Mouse (Mus musculus) ES-E14 (cell line): ENCODE results near the gene Olfr320. TPM values are rescaled to one million over a fixed set of nuclear protein-coding genes. Genes with fewer than 3 reads are reported as not detected.

Experiments used
- DNase-seq: peaks from one replicate; pipeline ENCODE4 v3.0.0-alpha.2; 2013; ENCODE audit warnings: low read depth, low spot score
- H3K27ac ChIP-seq: 2 replicates; pipeline ENCODE4 v1.5.1; 2012; ENCODE audit warnings: low read depth, mild to moderate bottlenecking, low read length, moderate library complexity, mixed read lengths; ENCODE audit not compliant: poor library complexity, insufficient read depth, severe bottlenecking
- H3K36me3 ChIP-seq: 2 replicates; pipeline ENCODE4 v1.6.1; 2012; ENCODE audit warnings: mild to moderate bottlenecking, low read length, moderate library complexity, mixed read lengths; ENCODE audit not compliant: control insufficient read depth, poor library complexity, insufficient read depth, severe bottlenecking
- H3K4me1 ChIP-seq, 2 experiments: fragments of 150-350 bp in 1 of 2; sonication (generic) in 1 of 2; 2 replicates each; pipeline ENCODE4 v1.6.1; 2012; ENCODE audit warnings: low read length in 2 of 2, mild to moderate bottlenecking in 1 of 2, mixed read lengths in 1 of 2; ENCODE audit not compliant: control insufficient read depth in 2 of 2, insufficient read depth in 2 of 2, poor library complexity in 1 of 2
- H3K4me3 ChIP-seq, 2 experiments: fragments of 150-350 bp in 1 of 2; sonication (generic) in 1 of 2; 2 replicates each; pipeline ENCODE4 v1.5.1; 2012; ENCODE audit warnings: low read length in 2 of 2, low read depth in 1 of 2, mild to moderate bottlenecking in 1 of 2, mixed read lengths in 1 of 2; ENCODE audit not compliant: insufficient read depth in 1 of 2, poor library complexity in 1 of 2, severe bottlenecking in 1 of 2
- H3K9ac ChIP-seq: 2 replicates; pipeline ENCODE4 v1.6.1; 2012; ENCODE audit warnings: low read depth, mild to moderate bottlenecking, low read length, mixed read lengths; ENCODE audit not compliant: poor library complexity, insufficient read depth, severe bottlenecking
- H3K9me3 ChIP-seq: fragments of 150-350 bp; sonication (generic); 2 replicates; pipeline ENCODE4 v1.6.1; 2012; ENCODE audit warnings: low read depth, mild to moderate bottlenecking, low read length; ENCODE audit not compliant: control insufficient read depth, insufficient read depth
- CHD2 ChIP-seq: IDR thresholded peaks from 2 replicates; pipeline ENCODE4 v1.6.1; 2014; ENCODE audit warnings: mild to moderate bottlenecking, low read depth, low read length, inconsistent platforms
- HCFC1 ChIP-seq: IDR thresholded peaks from 2 replicates; pipeline ENCODE4 v1.6.1; 2012; ENCODE audit warnings: low read length, inconsistent platforms, borderline replicate concordance; ENCODE audit not compliant: insufficient read depth
- MAFK ChIP-seq: IDR thresholded peaks from 2 replicates; pipeline ENCODE4 v1.6.1; 2014; ENCODE audit warnings: mild to moderate bottlenecking, low read depth, low read length, inconsistent platforms; ENCODE audit not compliant: insufficient read depth
- ZC3H11A ChIP-seq: IDR thresholded peaks from 2 replicates; pipeline ENCODE4 v1.6.1; 2012; ENCODE audit warnings: low read depth, mild to moderate bottlenecking, inconsistent platforms, low read length, borderline replicate concordance
- ZNF384 ChIP-seq: IDR thresholded peaks from 2 replicates; pipeline ENCODE4 v1.6.1; 2012; ENCODE audit warnings: low read depth, low read length, inconsistent platforms
- in situ Hi-C, 2 experiments: fragments of 600-800 bp; cut with MboI; formaldehyde crosslinking; loops; one replicate each; pipeline ENCODE4 v1.15.1; 2025; ENCODE audit warnings: low sequenced_read_pairs in 2 of 2, inconsistent platforms in 1 of 2; ENCODE audit not compliant: unreplicated experiment in 2 of 2
- total RNA-seq: library from RNA; depleted of rRNA; stranded (reverse); fragments of 300-350 nt; gene quantifications from 2 replicates; pipeline ENCODE4 v1.2.3, GENCODE M21; 2012; rRNA removed

Gene Olfr320
- not detected in 2 replicates for total RNA-seq

DNA sequence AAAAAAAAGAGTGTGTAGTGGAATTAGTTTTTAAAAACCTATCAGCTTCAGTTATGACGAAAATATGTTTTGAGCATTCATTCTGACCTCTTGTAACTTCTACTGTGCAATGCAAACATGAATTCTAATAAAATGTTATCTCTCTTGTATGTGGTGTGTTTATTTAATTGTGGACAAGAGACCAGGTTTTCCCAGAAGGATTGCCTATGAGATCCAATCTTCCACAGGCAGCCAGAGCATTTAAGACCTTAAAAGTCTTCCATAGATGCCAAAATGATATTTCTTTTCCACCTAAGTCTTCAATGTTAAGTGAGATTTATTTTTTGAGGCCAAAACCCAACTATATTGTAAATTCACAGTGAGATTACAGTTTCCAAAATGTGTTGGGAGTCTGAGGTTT is at the start of gene Olfr320:
Gene Olfr320, plus strand, starts transcription at position 301 of the 400 bp plus-strand sequence.
- no peaks in the 10 kb centered on the region for H3K4me1 ChIP-seq
- TF ChIP-seq MAFK, result no peak
- in situ Hi-C loops, result no loop called here
- H3K9ac ChIP-seq, result no peak within 1 kb of the TSS
- DNase-seq, result no peak
- H3K9me3 ChIP-seq, result no peaks in the 10 kb centered on the region
- H3K4me3 ChIP-seq, result no peak within 1 kb of the TSS
- no peaks in the 10 kb centered on the region for H3K36me3 ChIP-seq
- no peak within 1 kb of the TSS for H3K27ac ChIP-seq

DNA sequence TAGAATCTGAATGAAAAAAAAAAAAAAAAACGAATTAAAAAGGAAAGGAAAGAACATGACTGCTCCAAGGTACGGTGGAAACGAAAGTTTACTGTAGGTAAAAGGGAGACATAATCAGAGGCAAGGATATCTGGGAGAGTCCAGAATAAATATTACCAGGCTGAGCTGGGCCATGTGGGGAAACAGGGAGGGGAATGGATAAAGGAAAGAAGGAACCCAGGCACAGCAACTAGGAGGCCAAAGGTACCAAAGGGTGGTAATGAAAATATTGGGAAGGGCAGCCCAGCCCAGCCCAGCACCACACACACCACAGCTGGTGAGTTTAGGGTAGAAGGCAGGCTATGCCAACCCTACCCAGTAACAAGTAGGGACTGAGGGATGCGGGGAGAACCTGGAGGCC is 46.0 kb upstream of the Olfr320 start:
- no peaks in the 10 kb centered on the region for H3K4me1 ChIP-seq
- H3K36me3 ChIP-seq, result no peaks in the 10 kb centered on the region
- no peak overlapping the region for H3K4me3 ChIP-seq
- H3K27ac ChIP-seq, result no peak overlapping the region
- in situ Hi-C loops, result no loop called here
- DNase-seq, result no peak
- TF ChIP-seq ZNF384 (no peak), CHD2 (no peak), ZC3H11A (no peak), MAFK (no peak), HCFC1 (no peak)
- H3K9ac ChIP-seq, result no peak overlapping the region
- H3K9me3 ChIP-seq, result no peaks in the 10 kb centered on the region

DNA sequence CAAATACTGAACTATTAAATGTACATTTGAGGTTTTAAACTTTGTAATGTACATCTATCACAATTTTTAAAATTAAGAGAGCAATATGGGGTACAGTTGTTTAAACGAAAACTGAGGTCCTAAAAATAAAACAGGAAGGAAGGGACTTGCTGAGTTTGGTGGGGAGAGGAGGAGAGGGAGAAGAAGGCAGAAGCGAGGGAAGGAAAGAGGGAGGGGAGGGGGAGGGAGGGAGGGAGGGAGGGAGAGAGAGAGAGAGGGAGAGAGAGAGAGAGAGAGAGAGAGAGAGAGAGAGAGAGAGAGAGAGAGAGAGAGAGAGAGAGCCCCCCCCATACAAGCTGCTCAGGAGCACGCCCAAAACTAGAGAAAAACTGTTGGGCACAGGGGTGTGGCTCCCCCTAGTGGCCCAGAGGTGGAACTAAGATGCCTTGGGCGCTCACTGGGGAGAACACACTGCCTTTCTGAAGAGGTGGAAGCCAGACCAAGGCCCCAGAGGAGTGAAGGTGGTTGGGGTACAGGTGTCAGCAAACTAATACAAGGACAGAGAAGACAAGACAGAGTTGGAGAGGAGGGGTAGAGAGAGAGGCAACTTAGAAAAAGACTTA is 44.4 kb upstream of the Olfr320 start:
- Histone ChIP-seq H3K27ac (no peak overlapping the region), H3K4me1 (no peaks in the 10 kb centered on the region), H3K9me3 (no peaks in the 10 kb centered on the region), H3K36me3 (no peaks in the 10 kb centered on the region), H3K4me3 (no peak overlapping the region), H3K9ac (no peak overlapping the region)
- DNase-seq, result peak; percentile 34
- in situ Hi-C loops, result no loop called here
- TF ChIP-seq ZC3H11A (no peak), ZNF384 (no peak), MAFK (no peak), HCFC1 (no peak), CHD2 (no peak)

GRCm38 (mm10) chr11:58638176-58638701 is 42.7 kb upstream of the Olfr320 start:
- H3K4me1 ChIP-seq, result no peaks in the 10 kb centered on the region

GRCm38 (mm10) chr11:58640272-58640867 is 40.5 kb upstream of the Olfr320 start, which contains the start of gene Trim58:
Gene Trim58, plus strand, starts transcription at chr11:58640465.
- in situ Hi-C loops, result no loop called here
- Histone ChIP-seq H3K4me1 (no peaks in the 10 kb centered on the region), H3K9ac (no peak within 1 kb of the TSS), H3K4me3 (peak within 1 kb of the TSS; percentile 23 to 58; a peak in 3 of 4 replicates), H3K9me3 (no peaks in the 10 kb centered on the region), H3K27ac (no peak within 1 kb of the TSS), H3K36me3 (no peaks in the 10 kb centered on the region)
- TF ChIP-seq HCFC1 (no peak), MAFK (no peak), ZC3H11A (no peak), ZNF384 (no peak), CHD2 (no peak)
- no peak for DNase-seq

More at GRCm38 (mm10) chr11:58638176-58638701, 42.7 kb upstream of the Olfr320 start:
- no peak overlapping the region for H3K9ac ChIP-seq
- no peak for DNase-seq
- in situ Hi-C loops, result no loop called here
- H3K4me3 ChIP-seq, result no peak overlapping the region
- no peak overlapping the region for H3K27ac ChIP-seq
- H3K9me3 ChIP-seq, result no peaks in the 10 kb centered on the region
- H3K36me3 ChIP-seq, result no peaks in the 10 kb centered on the region
- TF ChIP-seq ZC3H11A, result no peak
- no peak for TF ChIP-seq HCFC1
- no peak for TF ChIP-seq CHD2
- no peak for TF ChIP-seq MAFK
- TF ChIP-seq ZNF384, result no peak
